Mouse (Mus musculus): ENCODE results near the gene Upp2. TPM values are rescaled to one million over a fixed set of nuclear protein-coding genes. Genes with fewer than 3 reads are reported as not detected.

Upp2 gene
- total RNA-seq, 2 experiments from 2014 or later = 3.4 to 4.2 TPM

Other genes starting within 250 kb of the Upp2 start
- 1 to 10 TPM in 1 of 2 experiments, under 1 TPM in 1; 0.22 to 1.9 TPM for gene Acvr1c, start 209.4 kb upstream of the Upp2 start, total RNA-seq (2021)
- not detected for gene Gm17409, start 97.2 kb upstream of the Upp2 start, total RNA-seq (2021)
- gene Acvr1, start 141 bp upstream of the Upp2 start, total RNA-seq (2021) = 10 to 100 TPM; 13.5 to 14.0 TPM